Mouse (Mus musculus): Measurements from ENCODE around the gene Thrb.

DNA sequence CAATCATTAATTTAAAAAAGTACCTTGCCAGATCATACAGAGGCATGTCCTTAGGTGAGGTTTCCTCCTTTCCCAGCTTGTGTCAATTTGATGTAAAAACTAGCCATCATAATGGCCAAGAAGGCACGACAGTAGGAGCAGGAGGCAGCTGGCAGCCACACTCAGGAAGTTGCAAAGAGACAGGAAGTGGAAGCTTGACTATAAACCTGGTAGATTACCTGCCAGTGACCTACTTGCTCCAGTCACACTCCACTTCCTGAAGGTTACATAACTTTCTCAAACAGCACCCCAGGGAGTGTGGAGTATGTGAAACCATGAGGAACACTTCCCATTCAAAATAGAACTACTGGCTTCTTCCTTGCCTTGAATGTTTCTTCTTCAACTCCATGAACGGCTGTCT is 361.7 kb downstream of the Thrb start:
- TF ChIP-seq GATA1 (IDR thresholded peaks at IDR 0.05; ENCODE audit: borderline replicate concordance, low read length) (no peak), FLI1 (IDR thresholded peaks at IDR 0.05; ENCODE audit: low read length) (no peak)
